Mouse (Mus musculus) thymus, postnatal 4 days (tissue): Measurements from ENCODE around the gene Tmcc1.
A peak's percentile ranks its signal among the peaks of the same experiment; 100 is the strongest.
"Not testable (repeated sequence)": the region's sequence is repeated elsewhere in the genome, so short reads cannot be mapped to it uniquely, and the experiment has no call there.

Source experiments
- DNase-seq: peaks from one replicate; pipeline ENCODE4 v3.0.0; 2021

Gene Tmcc1

GRCm38 (mm10) chr6:116193394-116194393, at the start of gene Tmcc1:
Gene Tmcc1, minus strand, starts transcription at chr6:116193486.
- DNase-seq, result peak; percentile 100

- DNase-seq, result no peak
Observed at GRCm38 (mm10) chr6:116240371-116240770, 47.1 kb upstream of the Tmcc1 start.

- no peak for DNase-seq
Observed at GRCm38 (mm10) chr6:116238083-116238482, 44.8 kb upstream of the Tmcc1 start.

- no peak for DNase-seq
Observed at GRCm38 (mm10) chr6:116235336-116235735, 42.0 kb upstream of the Tmcc1 start.

GRCm38 (mm10) chr6:116234821-116235220, 41.5 kb upstream of the Tmcc1 start:
- not testable (repeated sequence) for DNase-seq

GRCm38 (mm10) chr6:116228785-116229525, 35.7 kb upstream of the Tmcc1 start:
- peak; percentile 81 for DNase-seq

GRCm38 (mm10) chr6:116227767-116228166, 34.5 kb upstream of the Tmcc1 start:
- no peak for DNase-seq

GRCm38 (mm10) chr6:116207729-116208534, 14.6 kb upstream of the Tmcc1 start, which contains the start of gene Washc2:
Gene Washc2, plus strand, starts transcription at chr6:116208038.
- DNase-seq, result peak; percentile 87

- DNase-seq, result no peak
Observed at GRCm38 (mm10) chr6:116199682-116200081, 6.4 kb upstream of the Tmcc1 start.

GRCm38 (mm10) chr6:116198173-116198572, 4.9 kb upstream of the Tmcc1 start:
- peak; percentile 46 for DNase-seq

GRCm38 (mm10) chr6:116195811-116196210, 2.5 kb upstream of the Tmcc1 start:
- DNase-seq, result no peak

- no peak for DNase-seq
Observed at GRCm38 (mm10) chr6:116192809-116193311, 426 bp downstream of the Tmcc1 start.

GRCm38 (mm10) chr6:116189417-116189816, 3.9 kb downstream of the Tmcc1 start:
- DNase-seq, result no peak

GRCm38 (mm10) chr6:116186485-116186884, 6.8 kb downstream of the Tmcc1 start:
- no peak for DNase-seq

- DNase-seq, result no peak
Observed at GRCm38 (mm10) chr6:116183509-116183908, 9.8 kb downstream of the Tmcc1 start.

GRCm38 (mm10) chr6:116180731-116181130, 12.6 kb downstream of the Tmcc1 start:
- no peak for DNase-seq

- DNase-seq, result no peak
Observed at GRCm38 (mm10) chr6:116178376-116178775, 14.9 kb downstream of the Tmcc1 start.

- not testable (repeated sequence) for DNase-seq
Observed at GRCm38 (mm10) chr6:116173511-116174099, 19.7 kb downstream of the Tmcc1 start.

- DNase-seq, result no peak
Observed at GRCm38 (mm10) chr6:116166383-116166782, 26.9 kb downstream of the Tmcc1 start.

GRCm38 (mm10) chr6:116154854-116155624, 38.2 kb downstream of the Tmcc1 start:
- no peak for DNase-seq

- no peak for DNase-seq
Observed at GRCm38 (mm10) chr6:116147386-116147785, 45.9 kb downstream of the Tmcc1 start.
